Mouse (Mus musculus) thymus, adult 2 months (tissue): ENCODE results near the gene Sugct. TPM values are rescaled to one million over a fixed set of nuclear protein-coding genes. Genes with fewer than 3 reads are reported as not detected.

Experiments used
- DNase-seq: peaks from one replicate; pipeline ENCODE4 v3.0.0; 2021
- H3K27ac ChIP-seq: fragments of 200-500 bp; 2 replicates; pipeline ENCODE4 v1.5.1; 2012; ENCODE audit warnings: low read length, control low read depth; ENCODE audit not compliant: control insufficient read depth, insufficient read depth
- H3K27me3 ChIP-seq: fragments of 200-500 bp; 2 replicates; pipeline ENCODE4 v1.6.1; 2012; ENCODE audit warnings: mild to moderate bottlenecking, low read length, moderate library complexity, mixed read lengths; ENCODE audit not compliant: control insufficient read depth, insufficient read depth
- H3K36me3 ChIP-seq: fragments of 200-500 bp; 2 replicates; pipeline ENCODE4 v1.6.1; 2012; ENCODE audit warnings: mild to moderate bottlenecking, low read length, moderate library complexity; ENCODE audit not compliant: control insufficient read depth, insufficient read depth
- H3K4me1 ChIP-seq: fragments of 200-500 bp; replicated peaks from 2 replicates; pipeline ENCODE4 v1.6.1; 2012; ENCODE audit warnings: low read length; ENCODE audit not compliant: control insufficient read depth, insufficient read depth
- H3K4me3 ChIP-seq: fragments of 200-500 bp; 2 replicates; pipeline ENCODE4 v1.5.1; 2012; ENCODE audit warnings: mild to moderate bottlenecking, low read length, control low read depth, moderate library complexity; ENCODE audit not compliant: control insufficient read depth, insufficient read depth
- CTCF ChIP-seq: fragments of 200-500 bp; IDR thresholded peaks from 2 replicates; pipeline ENCODE4 v1.5.1; 2012; ENCODE audit warnings: mild to moderate bottlenecking, control low read depth, low read length, moderate library complexity, borderline replicate concordance; ENCODE audit not compliant: control insufficient read depth, poor library complexity, insufficient read depth; ENCODE audit errors: extremely low read depth
- POLR2A ChIP-seq: fragments of 200-500 bp; IDR thresholded peaks from 2 replicates; pipeline ENCODE4 v1.6.1; 2012; ENCODE audit warnings: mild to moderate bottlenecking, low read length, control low read depth, moderate library complexity; ENCODE audit not compliant: control insufficient read depth, poor library complexity, insufficient read depth; ENCODE audit errors: extremely low read depth
- WGBS: fragments of 180-500 bp; shearing (Covaris S2); methylation state at CpG from one replicate; pipeline ENCODE4 v1.1.7; 2018; 5-methylcytosine and 5-hydroxymethylcytosine counted together
- polyA plus RNA-seq: library from polyadenylated mRNA; depleted of rRNA; stranded (reverse); fragments of >200 nt; gene quantifications from 2 replicates; pipeline ENCODE4 v1.2.3, GENCODE M21; 2012

Gene Sugct
- polyA plus RNA-seq, 1 experiment: 1.00 TPM

DNA sequence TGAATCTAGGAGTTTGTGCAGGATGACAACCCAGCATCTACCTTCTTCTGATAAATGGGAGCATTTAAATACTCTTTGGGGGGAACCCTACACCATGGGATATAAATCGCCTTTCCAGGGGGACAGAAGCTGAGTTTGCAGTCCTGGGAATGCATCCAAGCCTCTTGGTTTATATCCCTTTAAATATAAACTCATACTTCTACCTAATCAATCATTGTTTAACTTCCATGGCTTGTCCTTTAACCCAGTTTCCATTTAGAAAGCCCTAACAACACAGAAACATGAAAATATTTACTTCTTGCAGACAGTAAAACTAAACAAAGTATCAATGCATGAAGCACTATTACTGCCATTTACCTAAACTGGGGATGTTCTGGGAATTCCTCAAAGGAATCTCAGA is 3.9 kb downstream of the Sugct start:
- Histone ChIP-seq H3K27ac (no peak overlapping the region), H3K36me3 (no peaks in the 10 kb centered on the region), H3K4me1 (no peaks in the 10 kb centered on the region), H3K27me3 (no peaks in the 10 kb centered on the region), H3K4me3 (no peak overlapping the region)
- 91% methylated on average over 1 of the region's 1 CpGs for WGBS
- no peak for DNase-seq
- no peak for TF ChIP-seq CTCF
- TF ChIP-seq POLR2A: no peak

DNA sequence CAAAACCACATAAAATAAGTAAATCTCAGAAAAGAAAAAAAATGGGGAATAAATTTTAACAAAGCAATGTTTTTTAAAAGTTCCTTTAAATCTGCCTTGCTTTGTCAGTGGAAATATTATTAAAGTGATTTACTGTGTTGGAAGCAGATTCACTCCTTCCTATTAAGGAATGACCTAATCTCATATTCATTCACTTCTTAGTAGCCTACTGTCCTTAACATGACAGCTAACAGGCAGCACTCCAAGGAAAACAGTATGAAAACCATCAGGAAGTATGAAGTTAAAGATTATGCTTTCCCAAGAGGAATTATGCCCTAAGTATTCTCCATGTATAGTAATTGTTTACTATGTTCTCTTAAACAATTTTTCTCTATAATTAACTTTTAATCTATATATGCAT is 4.7 kb downstream of the Sugct start:
- Histone ChIP-seq H3K4me3 (no peak overlapping the region), H3K27me3 (no peaks in the 10 kb centered on the region), H3K36me3 (no peaks in the 10 kb centered on the region), H3K4me1 (no peaks in the 10 kb centered on the region), H3K27ac (no peak overlapping the region)
- no peak for TF ChIP-seq CTCF
- no peak for TF ChIP-seq POLR2A
- no peak for DNase-seq

DNA sequence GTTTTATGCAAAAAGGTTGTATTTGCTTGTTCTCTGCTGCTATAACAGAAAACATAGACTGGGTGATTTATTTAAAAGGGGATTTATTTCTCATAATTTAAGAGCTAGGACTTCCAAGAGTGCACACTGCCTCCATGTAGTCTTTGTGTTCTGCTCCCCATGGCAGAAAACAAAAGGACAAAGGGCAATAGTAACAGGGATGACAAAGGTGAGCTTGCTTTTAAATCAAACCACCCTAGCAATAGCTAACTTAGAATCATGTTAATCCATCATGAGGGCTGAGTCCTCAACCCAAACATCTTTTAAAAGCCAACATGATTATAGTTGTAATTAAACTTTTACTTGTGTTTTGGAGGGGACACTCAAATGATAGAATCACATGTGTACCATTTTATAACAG is 5.9 kb downstream of the Sugct start:
- TF ChIP-seq POLR2A (no peak), CTCF (no peak)
- DNase-seq: no peak
- no peaks in the 10 kb centered on the region for H3K4me1 ChIP-seq
- no peak overlapping the region for H3K4me3 ChIP-seq
- no peaks in the 10 kb centered on the region for H3K27me3 ChIP-seq
- no peak overlapping the region for H3K27ac ChIP-seq
- H3K36me3 ChIP-seq: no peaks in the 10 kb centered on the region

DNA sequence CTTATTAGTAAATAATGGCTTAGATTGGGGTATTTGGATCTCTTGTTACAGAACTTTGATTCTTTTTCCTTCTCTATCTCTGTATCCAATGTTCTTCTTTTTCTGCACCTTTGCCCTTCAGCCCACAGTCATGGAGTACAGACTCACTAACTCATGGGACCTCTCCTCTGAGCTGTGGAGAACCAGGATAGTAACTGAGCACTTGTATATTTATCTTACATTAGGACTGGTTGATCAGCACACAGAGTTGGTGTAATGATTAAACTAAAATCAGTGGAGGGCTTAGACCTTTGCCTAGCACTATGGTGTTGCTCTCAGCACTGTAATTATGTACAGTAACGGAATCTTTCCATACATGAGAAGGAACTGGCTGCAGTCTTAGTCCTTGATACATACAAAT is 24.2 kb downstream of the Sugct start:
- Histone ChIP-seq H3K4me3 (no peak overlapping the region), H3K27me3 (no peaks in the 10 kb centered on the region), H3K27ac (no peak overlapping the region), H3K4me1 (no peaks in the 10 kb centered on the region), H3K36me3 (no peaks in the 10 kb centered on the region)
- no peak for TF ChIP-seq POLR2A
- WGBS: 96% methylated on average over 1 of the region's 1 CpGs
- DNase-seq: no peak

DNA sequence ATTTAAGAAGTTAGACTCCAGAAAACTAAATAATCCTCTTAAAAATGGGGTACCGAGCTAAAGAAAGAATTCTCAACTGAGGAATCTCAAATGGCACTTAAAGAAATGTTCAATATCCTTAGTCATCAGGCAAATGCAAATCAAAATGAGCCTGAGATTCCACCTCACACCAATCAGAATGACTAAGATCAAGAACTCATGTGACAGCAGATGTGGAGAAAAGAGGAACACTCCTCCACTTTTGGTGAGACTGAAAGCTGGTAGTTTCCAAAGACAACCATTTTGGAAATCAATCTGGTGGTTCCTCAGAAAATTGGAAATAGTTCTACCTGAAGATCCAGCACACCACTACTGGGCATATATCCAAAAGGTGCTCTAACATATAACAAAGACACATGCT is 28.0 kb downstream of the Sugct start:
- H3K27me3 ChIP-seq: no peaks in the 10 kb centered on the region
- no peaks in the 10 kb centered on the region for H3K36me3 ChIP-seq
- 98% methylated on average over 1 of the region's 1 CpGs for whole genome bisulfite sequencing
- TF ChIP-seq POLR2A: no peak
- TF ChIP-seq CTCF: no peak
- no peak for DNase-seq
- no peak overlapping the region for H3K4me3 ChIP-seq
- no peaks in the 10 kb centered on the region for H3K4me1 ChIP-seq
- H3K27ac ChIP-seq: no peak overlapping the region

DNA sequence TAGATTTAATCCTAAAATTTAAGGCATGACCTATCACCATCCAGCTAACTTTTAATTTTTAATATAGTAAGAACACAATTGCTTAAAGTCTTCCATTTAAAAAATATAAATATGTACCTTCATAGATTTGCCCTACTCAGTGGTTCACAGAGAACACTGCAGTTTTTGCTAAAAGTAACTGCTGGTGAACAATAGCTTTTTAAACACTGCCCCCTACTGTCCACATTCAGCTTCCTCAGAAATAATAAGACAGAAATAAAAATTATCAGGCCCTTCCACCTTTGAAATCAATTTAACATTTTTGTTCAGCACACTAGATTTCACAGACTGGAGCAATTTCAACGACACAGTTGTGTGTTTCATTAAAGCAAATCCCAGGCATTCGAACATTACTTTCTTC is 53.1 kb downstream of the Sugct start:
- H3K4me3 ChIP-seq: no peak overlapping the region
- H3K27me3 ChIP-seq: no peaks in the 10 kb centered on the region
- H3K36me3 ChIP-seq: no peaks in the 10 kb centered on the region
- H3K27ac ChIP-seq: no peak overlapping the region
- 61% methylated on average over 2 of the region's 2 CpGs for whole genome bisulfite sequencing
- H3K4me1 ChIP-seq: no peaks in the 10 kb centered on the region
- peak; percentile 3 for DNase-seq
- TF ChIP-seq POLR2A (no peak), CTCF (no peak)

DNA sequence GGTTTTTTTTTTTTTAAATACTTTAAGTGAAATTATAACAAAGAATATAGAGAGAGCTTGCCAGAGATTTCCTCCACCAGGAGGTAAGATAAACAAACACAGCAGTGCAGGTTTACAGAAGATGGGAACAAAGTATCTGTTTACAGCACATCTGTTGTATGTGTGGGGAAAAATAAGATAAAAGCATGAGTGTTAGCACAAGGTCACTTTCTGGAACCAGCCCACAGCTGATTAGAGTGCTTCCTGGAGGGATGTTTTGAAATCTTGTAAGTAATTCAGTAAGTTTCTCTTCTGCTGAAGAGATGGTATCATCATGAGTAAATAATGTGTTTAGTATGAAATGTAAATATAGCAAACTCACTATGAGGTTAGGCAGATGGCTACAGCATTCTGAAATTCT is 57.3 kb downstream of the Sugct start:
- no peak overlapping the region for H3K4me3 ChIP-seq
- no peaks in the 10 kb centered on the region for H3K4me1 ChIP-seq
- H3K36me3 ChIP-seq: no peaks in the 10 kb centered on the region
- TF ChIP-seq CTCF (no peak), POLR2A (no peak)
- no peak for DNase-seq
- H3K27me3 ChIP-seq: no peaks in the 10 kb centered on the region
- no peak overlapping the region for H3K27ac ChIP-seq

DNA sequence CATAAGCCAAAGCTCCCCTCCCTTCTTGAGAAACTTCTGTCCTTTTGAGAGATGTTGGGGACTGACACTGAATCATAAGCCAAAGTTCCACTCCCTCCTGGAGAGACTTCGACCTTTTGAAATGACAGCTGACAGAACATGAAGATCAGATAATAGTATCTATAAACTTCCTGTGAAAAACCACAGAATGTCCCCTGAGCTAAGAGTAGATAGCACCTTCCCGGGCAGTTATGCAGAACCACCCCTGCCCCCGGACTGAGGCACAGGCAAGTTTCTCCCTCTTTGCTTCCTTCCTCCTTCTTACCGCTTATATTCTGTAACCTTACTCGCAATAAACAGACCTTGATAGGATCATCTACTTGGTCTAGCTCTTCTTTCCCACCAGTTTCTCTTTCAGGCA is 68.2 kb downstream of the Sugct start:
- H3K36me3 ChIP-seq: no peaks in the 10 kb centered on the region
- 11% methylated on average over 5 of the region's 5 CpGs for WGBS
- no peak overlapping the region for H3K4me3 ChIP-seq
- no peak overlapping the region for H3K27ac ChIP-seq
- DNase-seq: no peak
- no peaks in the 10 kb centered on the region for H3K4me1 ChIP-seq
- H3K27me3 ChIP-seq: no peaks in the 10 kb centered on the region
- TF ChIP-seq CTCF: no peak
- no peak for TF ChIP-seq POLR2A
